Mouse (Mus musculus) layer of hippocampus, postnatal 36 days (tissue): ENCODE data around the gene Cd163. TPM values are rescaled to one million over a fixed set of nuclear protein-coding genes. Genes with fewer than 3 reads are reported as not detected.
A peak's percentile ranks its signal among the peaks of the same experiment; 100 is the strongest.

Experiments used
- DNase-seq, 2 experiments: peaks; one replicate each; pipeline ENCODE4 v3.0.0; 2022
- total RNA-seq, 2 experiments: library from RNA; stranded (reverse); gene quantifications; 2 replicates each; pipeline ENCODE4 v1.2.3; 2021

Gene Cd163
- total RNA-seq, 2 experiments from 2014 or later: 1.1 to 2.8 TPM

DNA sequence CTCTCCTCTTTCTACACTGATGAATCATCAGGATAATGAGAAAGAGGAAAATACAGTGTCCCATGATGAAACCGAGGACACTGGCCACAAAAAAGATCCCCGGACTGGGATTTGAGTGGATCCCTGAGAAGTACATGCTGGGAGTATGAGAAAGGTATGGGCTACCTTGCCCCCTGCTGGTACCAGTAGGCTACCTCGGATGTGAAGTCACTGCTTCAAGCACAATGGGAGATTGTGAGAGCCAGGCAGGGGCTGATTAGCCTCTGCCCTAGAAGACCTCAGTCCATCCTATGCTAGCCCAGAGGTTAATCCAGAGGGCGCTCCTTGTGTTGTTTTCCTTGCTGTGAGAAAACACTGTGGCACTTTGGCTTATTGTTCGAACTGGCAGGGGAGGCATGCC, 59.9 kb downstream of the Cd163 start:
- no peak for DNase-seq

DNA sequence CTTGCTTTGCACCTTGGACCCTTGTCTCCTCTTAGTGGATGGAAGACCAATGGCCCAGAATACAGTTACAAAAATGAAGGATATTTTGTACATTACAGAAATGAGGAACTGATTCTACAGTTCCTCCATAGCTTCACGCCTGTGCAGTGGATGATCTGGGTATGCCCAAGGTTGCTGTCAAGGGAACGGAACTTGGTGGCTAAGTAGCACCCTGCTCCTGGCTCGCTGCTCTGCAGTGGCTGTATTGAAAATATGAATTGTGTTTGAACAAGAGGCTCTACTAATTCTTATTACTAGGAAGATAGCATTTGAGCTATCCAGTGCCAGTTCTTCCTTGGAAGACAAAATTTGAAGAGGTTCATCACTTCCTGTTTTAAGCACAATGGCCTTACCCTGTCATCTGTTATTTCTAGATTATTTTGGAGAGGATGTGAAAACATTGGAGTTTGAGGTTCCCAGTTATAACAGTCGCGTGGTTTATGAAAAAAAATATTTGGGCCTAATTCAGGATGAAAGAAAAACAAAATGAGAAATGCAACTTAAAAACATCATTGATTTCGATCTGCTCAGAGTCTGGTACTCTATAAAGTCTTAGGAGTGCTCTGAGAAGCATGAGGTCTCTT, 69.2 kb downstream of the Cd163 start:
- DNase-seq: no peak

DNA sequence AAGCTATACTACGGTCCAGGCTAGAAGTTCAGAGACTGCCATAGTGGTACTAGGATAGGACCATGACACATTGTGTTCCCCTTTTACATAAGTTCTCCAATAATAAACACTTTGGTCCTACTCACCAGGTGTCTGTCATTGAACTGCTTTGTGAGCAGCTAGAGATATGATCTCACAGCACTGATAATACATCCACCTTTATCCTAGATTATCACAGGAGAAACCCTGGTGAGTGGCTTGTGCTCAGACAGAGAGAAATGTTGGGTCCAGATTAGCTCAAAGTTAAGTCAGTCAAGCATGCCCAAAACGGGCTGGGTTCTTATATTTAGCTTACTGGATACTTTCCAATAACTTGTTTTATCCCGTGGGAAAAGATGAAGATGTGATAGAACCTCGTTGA, 70.2 kb downstream of the Cd163 start:
- DNase-seq: no peak

DNA sequence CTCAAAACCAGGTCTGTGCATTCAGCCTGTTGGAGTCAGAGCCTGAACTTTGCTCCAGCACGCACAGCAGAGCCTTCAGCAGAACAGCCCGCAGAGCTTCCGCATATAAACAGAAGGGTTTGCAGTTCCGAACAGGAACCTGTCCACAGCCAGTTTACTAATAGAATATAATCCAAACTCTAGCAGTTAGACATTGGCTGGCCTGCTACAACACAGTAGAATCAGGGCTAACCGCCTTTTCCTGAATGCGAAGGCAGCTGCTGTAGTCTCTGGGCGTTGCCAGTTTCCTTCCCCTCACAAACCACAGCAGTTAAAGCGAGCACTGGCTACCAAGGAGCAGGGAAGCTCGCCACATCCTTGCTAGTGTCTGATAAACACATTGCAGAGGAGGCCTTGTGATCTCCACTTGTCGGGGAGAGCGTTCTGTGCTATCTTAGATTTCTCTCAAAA, 71.0 kb downstream of the Cd163 start:
- no peak for DNase-seq

DNA sequence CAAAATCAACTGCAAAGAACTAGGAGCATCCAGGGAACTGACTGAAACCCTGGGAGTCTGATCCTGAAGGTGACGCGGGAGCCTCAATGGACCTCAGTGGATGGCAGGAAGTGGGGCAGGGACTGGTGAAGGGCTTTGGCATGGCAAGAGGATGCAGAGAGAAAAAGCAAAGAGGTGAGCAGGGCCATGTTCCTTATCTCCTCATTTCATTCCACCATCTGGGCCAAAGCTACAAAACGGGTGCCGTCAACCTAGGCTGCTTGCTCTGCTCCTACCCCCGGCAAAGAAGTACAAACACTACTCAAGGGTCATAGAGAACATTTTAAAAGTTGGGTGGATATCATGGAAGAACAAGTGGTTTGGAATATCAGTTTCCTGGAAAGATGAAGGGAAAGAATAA, 71.9 kb downstream of the Cd163 start:
- DNase-seq: no peak

DNA sequence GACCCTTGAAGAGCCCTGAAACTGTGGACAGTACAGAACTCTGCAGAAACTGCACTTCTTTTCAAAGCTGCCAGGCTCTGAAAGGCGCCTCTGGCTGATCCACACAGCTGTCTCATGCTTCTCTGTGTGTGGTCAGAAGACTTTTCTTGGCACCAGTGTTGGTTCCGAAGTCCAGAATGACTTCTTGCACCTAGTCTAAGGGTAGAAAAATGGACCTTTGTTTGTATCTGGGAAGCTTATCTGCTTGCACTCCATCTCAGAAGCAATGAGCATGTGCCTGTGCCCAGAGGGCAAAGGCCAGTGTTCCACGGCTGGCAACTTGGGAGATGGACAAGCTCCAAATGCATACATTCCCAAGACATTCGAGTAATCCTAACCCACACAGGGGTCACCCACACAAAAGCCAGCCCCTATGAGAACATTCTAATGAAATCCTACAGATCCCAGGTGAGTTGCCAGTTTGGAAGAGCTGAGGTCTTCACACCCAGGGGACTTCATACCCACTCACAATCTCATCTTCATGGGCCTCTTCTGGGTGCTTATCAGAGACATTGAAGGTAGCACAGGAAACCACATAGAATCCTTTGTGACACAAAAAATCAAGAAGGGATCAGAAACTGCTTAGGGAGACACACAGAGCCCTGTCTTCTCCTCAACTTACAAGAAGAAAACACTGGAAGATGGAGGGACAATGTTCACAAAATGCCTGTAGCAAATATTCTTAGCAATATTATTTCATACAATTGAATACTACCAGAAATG, 73.2 kb downstream of the Cd163 start:
- no peak for DNase-seq

DNA sequence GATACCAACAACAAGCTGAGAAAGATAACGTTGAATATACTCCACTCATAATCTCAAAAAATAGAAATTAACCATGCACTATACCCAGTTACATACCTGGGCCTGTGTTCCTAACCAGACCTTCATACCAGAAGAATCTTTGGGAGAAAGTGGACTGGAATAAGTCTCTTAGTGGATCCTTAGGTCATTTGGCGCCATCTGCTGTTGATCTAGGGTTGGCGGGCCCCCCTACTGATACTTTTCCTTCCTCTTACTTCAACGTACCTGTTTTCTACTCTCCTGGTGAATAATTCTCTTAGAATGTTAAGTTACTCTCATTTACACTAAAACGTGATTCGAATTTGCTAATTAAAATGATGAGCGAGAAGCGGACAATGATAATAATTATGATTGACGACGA, 74.9 kb downstream of the Cd163 start:
- peak; percentile 27 to 53 for DNase-seq

Other genes with a start within 250 kb of the Cd163 start
- not detected for gene Vmn2r27, start 72.8 kb upstream of the Cd163 start, total RNA-seq
- 10 to 100 TPM; 60.9 to 64.6 TPM for gene Pex5, start 110.4 kb downstream of the Cd163 start, total RNA-seq
- 100 to 1,000 TPM; 255 to 264 TPM for gene Clstn3, start 160.1 kb downstream of the Cd163 start, total RNA-seq
- under 1 TPM; 0.13 to 0.15 TPM for gene C1rl, start 188.5 kb downstream of the Cd163 start, total RNA-seq
- gene C1ra, start 207.7 kb downstream of the Cd163 start, total RNA-seq: under 1 TPM; 0.51 to 0.72 TPM
- gene C1s1, start 237.7 kb downstream of the Cd163 start, total RNA-seq: 1 to 10 TPM in 1 of 2 experiments, under 1 TPM in 1; 0.62 to 1.5 TPM